Mouse (Mus musculus) hindbrain, embryonic 14.5 days (tissue): Measurements from ENCODE around the gene Ssbp3. TPM values are rescaled to one million over a fixed set of nuclear protein-coding genes. Genes with fewer than 3 reads are reported as not detected.

Source experiments
- ATAC-seq: fragments of 200-750 bp; cut with Nextera tagmentation; 2 replicates; pipeline ENCODE4 v1.8.0; 2017; ENCODE audit warnings: moderate number of reproducible peaks, mild to moderate bottlenecking, moderate TSS enrichment, moderate library complexity; ENCODE audit not compliant: low FRiP score
- DNase-seq: peaks from one replicate; pipeline ENCODE4 v3.0.0-alpha.2; 2015; ENCODE audit warnings: low spot score
- H3K27ac ChIP-seq: fragments of 300-500 bp; sonication (generic); 2 replicates; pipeline ENCODE4 v1.5.1; 2014; ENCODE audit warnings: mild to moderate bottlenecking, moderate library complexity
- H3K27me3 ChIP-seq: fragments of 300-500 bp; sonication (generic); 2 replicates; pipeline ENCODE4 v1.6.1; 2014; ENCODE audit warnings: mild to moderate bottlenecking, low read length, mixed read lengths; ENCODE audit not compliant: control insufficient read depth, insufficient read depth
- H3K36me3 ChIP-seq: fragments of 300-500 bp; sonication (generic); replicated peaks from 2 replicates; pipeline ENCODE4 v1.6.1; 2014; ENCODE audit not compliant: control insufficient read depth, insufficient read depth
- H3K4me1 ChIP-seq: fragments of 300-500 bp; sonication (generic); replicated peaks from 2 replicates; pipeline ENCODE4 v1.6.1; 2014; ENCODE audit warnings: antibody characterized with exemption, low read length, mixed read lengths; ENCODE audit not compliant: control insufficient read depth, insufficient read depth
- H3K4me2 ChIP-seq: fragments of 300-500 bp; sonication (generic); replicated peaks from 2 replicates; pipeline ENCODE4 v1.6.1; 2014; ENCODE audit warnings: mild to moderate bottlenecking, moderate library complexity
- H3K4me3 ChIP-seq: fragments of 300-500 bp; sonication (generic); replicated peaks from 2 replicates; pipeline ENCODE4 v1.5.1; 2014; ENCODE audit warnings: mild to moderate bottlenecking, low read length
- H3K9ac ChIP-seq: fragments of 300-500 bp; sonication (generic); 2 replicates; pipeline ENCODE4 v1.6.1; 2014
- H3K9me3 ChIP-seq: fragments of 300-500 bp; sonication (generic); 2 replicates; pipeline ENCODE4 v1.6.1; 2016; ENCODE audit warnings: low read length; ENCODE audit not compliant: control insufficient read depth
- WGBS: fragments of 180-500 bp; shearing (Covaris S2); extraction: QIAGEN DNeasy Blood & Tissue Kit; methylation state at CpG from one replicate; pipeline ENCODE4 v1.1.7; 2014; 5-methylcytosine and 5-hydroxymethylcytosine counted together
- polyA plus RNA-seq: library from polyadenylated mRNA; unstranded; fragments of >200 nt; fragmentation: Nextera tagmentation; extraction: Ambion mirVana; gene quantifications from 2 replicates; pipeline ENCODE4 v1.2.1, GENCODE M21; 2014

Ssbp3 gene
- polyA plus RNA-seq, 1 experiment from 2014 or later, result 100 TPM

- no peak overlapping the region for H3K4me2 ChIP-seq
- no peak for ATAC-seq
Observed at GRCm38 (mm10) chr4:106869539-106869951, 41.0 kb upstream of the Ssbp3 start.

GRCm38 (mm10) chr4:106870556-106870955 is 39.9 kb upstream of the Ssbp3 start:
- WGBS, result 93% methylated on average over 2 of the region's 2 CpGs
- Histone ChIP-seq H3K27me3 (no peaks in the 10 kb centered on the region), H3K9ac (no peak overlapping the region), H3K4me1 (peaks cover 14% of the 10 kb centered on the region), H3K4me2 (no peak overlapping the region), H3K4me3 (no peak overlapping the region), H3K9me3 (no peaks in the 10 kb centered on the region), H3K27ac (no peak overlapping the region), H3K36me3 (no peaks in the 10 kb centered on the region)
- DNase-seq (no peak), ATAC-seq (no peak)

More at GRCm38 (mm10) chr4:106869539-106869951, 41.0 kb upstream of the Ssbp3 start:
- 83% methylated on average over 3 of the region's 3 CpGs for WGBS
- no peaks in the 10 kb centered on the region for H3K36me3 ChIP-seq
- no peak for DNase-seq
- H3K4me1 ChIP-seq, result peaks cover 19% of the 10 kb centered on the region
- no peak overlapping the region for H3K27ac ChIP-seq
- H3K9ac ChIP-seq, result no peak overlapping the region
- no peaks in the 10 kb centered on the region for H3K9me3 ChIP-seq
- no peaks in the 10 kb centered on the region for H3K27me3 ChIP-seq
- no peak overlapping the region for H3K4me3 ChIP-seq

- no peak for ATAC-seq
Observed at GRCm38 (mm10) chr4:106874501-106874900, 36.0 kb upstream of the Ssbp3 start.

GRCm38 (mm10) chr4:106881101-106881500 is 29.4 kb upstream of the Ssbp3 start:
- no peak overlapping the region for H3K4me3 ChIP-seq
- DNase-seq (no peak), ATAC-seq (no peak)
- H3K27ac ChIP-seq, result no peak overlapping the region
- no peaks in the 10 kb centered on the region for H3K9me3 ChIP-seq
- 77% methylated on average over 6 of the region's 6 CpGs for whole genome bisulfite sequencing
- H3K27me3 ChIP-seq, result no peaks in the 10 kb centered on the region
- no peak overlapping the region for H3K9ac ChIP-seq
- no peaks in the 10 kb centered on the region for H3K36me3 ChIP-seq
- no peak overlapping the region for H3K4me2 ChIP-seq
- no peaks in the 10 kb centered on the region for H3K4me1 ChIP-seq

More at GRCm38 (mm10) chr4:106874501-106874900, 36.0 kb upstream of the Ssbp3 start:
- no peaks in the 10 kb centered on the region for H3K4me1 ChIP-seq
- DNase-seq, result no peak
- H3K27ac ChIP-seq, result no peak overlapping the region
- H3K4me3 ChIP-seq, result no peak overlapping the region
- 85% methylated on average over 7 of the region's 7 CpGs for WGBS
- no peak overlapping the region for H3K9ac ChIP-seq
- H3K27me3 ChIP-seq, result no peaks in the 10 kb centered on the region
- H3K36me3 ChIP-seq, result no peaks in the 10 kb centered on the region
- H3K9me3 ChIP-seq, result no peaks in the 10 kb centered on the region
- no peak overlapping the region for H3K4me2 ChIP-seq

GRCm38 (mm10) chr4:106883149-106883548 is 27.4 kb upstream of the Ssbp3 start:
- Histone ChIP-seq H3K4me3 (no peak overlapping the region), H3K4me1 (no peaks in the 10 kb centered on the region), H3K27me3 (no peaks in the 10 kb centered on the region), H3K27ac (no peak overlapping the region), H3K4me2 (no peak overlapping the region), H3K9ac (no peak overlapping the region), H3K9me3 (no peaks in the 10 kb centered on the region), H3K36me3 (no peaks in the 10 kb centered on the region)
- ATAC-seq (no peak), DNase-seq (no peak)
- WGBS, result 88% methylated on average over 2 of the region's 2 CpGs

- no peak overlapping the region for H3K4me3 ChIP-seq
- no peaks in the 10 kb centered on the region for H3K4me1 ChIP-seq
- no peaks in the 10 kb centered on the region for H3K36me3 ChIP-seq
- ATAC-seq (no peak), DNase-seq (no peak)
- no peak overlapping the region for H3K4me2 ChIP-seq
- H3K9ac ChIP-seq, result no peak overlapping the region
- no peaks in the 10 kb centered on the region for H3K9me3 ChIP-seq
- H3K27me3 ChIP-seq, result no peaks in the 10 kb centered on the region
- no peak overlapping the region for H3K27ac ChIP-seq
- WGBS, result 83% methylated on average over 10 of the region's 10 CpGs
Observed at GRCm38 (mm10) chr4:106886307-106887085, 24.0 kb upstream of the Ssbp3 start.

GRCm38 (mm10) chr4:106896086-106896485 is 14.4 kb upstream of the Ssbp3 start:
- no peak overlapping the region for H3K4me3 ChIP-seq
- 88% methylated on average over 8 of the region's 8 CpGs for WGBS
- DNase-seq, result no peak

GRCm38 (mm10) chr4:106898923-106899322 is 11.6 kb upstream of the Ssbp3 start:
- DNase-seq (peak; percentile 29), ATAC-seq (no peak)
- no peaks in the 10 kb centered on the region for H3K27me3 ChIP-seq
- H3K9me3 ChIP-seq, result no peaks in the 10 kb centered on the region
- H3K4me1 ChIP-seq, result no peaks in the 10 kb centered on the region
- WGBS, result 42% methylated on average over 5 of the region's 5 CpGs
- H3K4me2 ChIP-seq, result no peak overlapping the region
- no peak overlapping the region for H3K27ac ChIP-seq
- no peak overlapping the region for H3K9ac ChIP-seq
- no peaks in the 10 kb centered on the region for H3K36me3 ChIP-seq
- H3K4me3 ChIP-seq, result no peak overlapping the region

More at GRCm38 (mm10) chr4:106896086-106896485, 14.4 kb upstream of the Ssbp3 start:
- Histone ChIP-seq H3K36me3 (no peaks in the 10 kb centered on the region), H3K4me2 (no peak overlapping the region), H3K27ac (no peak overlapping the region), H3K27me3 (no peaks in the 10 kb centered on the region), H3K9me3 (no peaks in the 10 kb centered on the region), H3K9ac (no peak overlapping the region), H3K4me1 (no peaks in the 10 kb centered on the region)
- no peak for ATAC-seq

- Histone ChIP-seq H3K4me2 (no peak overlapping the region), H3K4me3 (no peak overlapping the region), H3K36me3 (no peaks in the 10 kb centered on the region), H3K27me3 (no peaks in the 10 kb centered on the region), H3K9me3 (no peaks in the 10 kb centered on the region), H3K27ac (no peak overlapping the region), H3K4me1 (no peaks in the 10 kb centered on the region), H3K9ac (no peak overlapping the region)
- WGBS, result 90% methylated on average over 3 of the region's 3 CpGs
- ATAC-seq (no peak), DNase-seq (no peak)
Observed at GRCm38 (mm10) chr4:106899471-106899870, 11.0 kb upstream of the Ssbp3 start.
